17 mouse cellular contexts compared by ENCODE assay signal in the genomic region with DNA sequence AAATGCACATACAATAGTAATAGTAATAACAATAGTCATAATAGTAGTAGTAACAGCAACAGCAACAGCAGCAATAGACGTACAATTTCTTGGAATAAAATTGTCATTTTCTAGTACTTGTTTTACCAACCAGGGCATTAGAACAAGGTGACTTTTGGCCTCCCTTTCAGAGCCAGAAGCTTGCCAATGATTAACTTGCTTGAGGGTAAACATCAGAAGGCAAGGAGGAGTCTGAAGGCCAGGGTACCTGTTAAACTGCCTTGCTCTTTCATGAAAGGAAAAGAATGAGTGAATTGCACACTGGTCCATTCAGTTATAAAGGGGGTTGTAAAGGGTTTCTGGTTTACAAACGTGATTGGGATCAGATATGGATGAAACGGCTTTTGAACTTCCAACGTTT.
DNase-seq lines count a peak whose midpoint lies in the region; ATAC-seq lines count a peak whose summit lies in the region.
"Had no signal": no experiment of that assay in that cellular context is flagged by ENCODE, and none has a peak within 500 bp of the region (broad histone marks: within the 10 kb centered on the region; RNA-seq: fewer than 3 reads in every experiment).

No protein-coding gene starts in this region.

- no peak overlapping the region for H3K4me2 ChIP-seq in kidney, embryonic 16.5 days (replicated peaks; ENCODE audit: low read depth, low read length)
- no peak overlapping the region for H3K4me2 ChIP-seq in liver, embryonic 15.5 days
- H3K4me2 ChIP-seq: lung, embryonic 15.5 days; midbrain, embryonic 15.5 days had no signal

- DNase-seq in urinary bladder, postnatal 36 days (ENCODE audit: low spot score in 2 of 2): peak; percentile 1 to 5
- no peak for DNase-seq in urinary bladder, postnatal 25 days (ENCODE audit: low spot score)
- no peak for DNase-seq in cerebellum, postnatal 14 days
- no peak for DNase-seq in spleen, postnatal 10 days (ENCODE audit: low spot score in 2 of 2)
- no peak for DNase-seq in left cerebral cortex, postnatal 10 days (ENCODE audit: extremely low spot score in 1 of 2, low spot score in 2 of 2)
- DNase-seq in heart, postnatal 36 days: no peak
- DNase-seq: cerebellum, adult 11 months; forebrain, postnatal 0 days; heart, adult 2 months; heart, postnatal 14 days; layer of hippocampus, adult 9-11 months; thymus, postnatal 4 days had no signal

- no peaks in the 10 kb centered on the region for H3K27me3 ChIP-seq in kidney, embryonic 16.5 days (ENCODE audit: insufficient read depth, low read length)
- no peaks in the 10 kb centered on the region for H3K27me3 ChIP-seq in liver, embryonic 15.5 days
- H3K27me3 ChIP-seq: lung, embryonic 15.5 days; midbrain, embryonic 15.5 days had no signal

- H3K9me3 ChIP-seq in kidney, embryonic 16.5 days (ENCODE audit: low read length): no peaks in the 10 kb centered on the region
- no peaks in the 10 kb centered on the region for H3K9me3 ChIP-seq in liver, embryonic 15.5 days (replicated peaks)
- H3K9me3 ChIP-seq: lung, embryonic 15.5 days; midbrain, embryonic 15.5 days had no signal

- ATAC-seq in kidney, embryonic 16.5 days (ENCODE audit: low FRiP score, low TSS enrichment): peak; percentile 88
- peak; percentile 57 for ATAC-seq in liver, embryonic 15.5 days (ENCODE audit: insufficient read depth)
- ATAC-seq: forebrain, postnatal 0 days; hindbrain, postnatal 0 days; midbrain, embryonic 15.5 days had no signal

- no peak overlapping the region for H3K4me3 ChIP-seq in kidney, embryonic 16.5 days (ENCODE audit: low read length)
- H3K4me3 ChIP-seq in liver, embryonic 15.5 days (replicated peaks): no peak overlapping the region
- H3K4me3 ChIP-seq: heart, adult 2 months; lung, embryonic 15.5 days; midbrain, embryonic 15.5 days had no signal

- WGBS in kidney, embryonic 16.5 days: 64% methylated on average over 4 of the region's 4 CpGs
- 63% methylated on average over 4 of the region's 4 CpGs for WGBS in liver, embryonic 15.5 days (ENCODE audit: insufficient replicate concordance)

- peak overlapping the region; percentile 46; the same call in 1 of the 2 replicates for H3K27ac ChIP-seq in kidney, embryonic 16.5 days (ENCODE audit: low read length)
- H3K27ac ChIP-seq in liver, embryonic 15.5 days (replicated peaks): no peak overlapping the region
- H3K27ac ChIP-seq: heart, adult 2 months; hindbrain, postnatal 0 days; lung, embryonic 15.5 days; midbrain, embryonic 15.5 days had no signal

- intact Hi-C loops in left cerebral cortex, postnatal 10 days (cut with DNase I): no loop called here
- intact Hi-C loops in heart, postnatal 36 days (cut with DNase I): no loop called here

- H3K4me1 ChIP-seq in kidney, embryonic 16.5 days (ENCODE audit: insufficient read depth, low read length): peaks cover 5% of the 10 kb centered on the region
- no peaks in the 10 kb centered on the region for H3K4me1 ChIP-seq in liver, embryonic 15.5 days (replicated peaks)
- H3K4me1 ChIP-seq: lung, embryonic 15.5 days had no signal

- no peak overlapping the region for H3K9ac ChIP-seq in kidney, embryonic 16.5 days (replicated peaks; ENCODE audit: low read length)
- H3K9ac ChIP-seq in liver, embryonic 15.5 days: no peak overlapping the region
- H3K9ac ChIP-seq: forebrain, postnatal 0 days; lung, embryonic 15.5 days; midbrain, embryonic 15.5 days had no signal

- no peaks in the 10 kb centered on the region for H3K36me3 ChIP-seq in kidney, embryonic 16.5 days (ENCODE audit: insufficient read depth, low read length)
- no peaks in the 10 kb centered on the region for H3K36me3 ChIP-seq in liver, embryonic 15.5 days (replicated peaks)
- H3K36me3 ChIP-seq: lung, embryonic 15.5 days; midbrain, embryonic 15.5 days had no signal

Comparison
In these comparisons a context has a peak if more than half of its experiments do, and no peak if none do; other contexts are left out.
1. DNase-seq: peak in urinary bladder, postnatal 36 days (2 of 2); none in urinary bladder, postnatal 25 days (single experiment), cerebellum, postnatal 14 days (0 of 2), spleen, postnatal 10 days (0 of 2), left cerebral cortex, postnatal 10 days (0 of 2) and heart, postnatal 36 days (0 of 2).